Mouse (Mus musculus): Measurements from ENCODE around the gene Lima1. TPM values are rescaled to one million over a fixed set of nuclear protein-coding genes. Genes with fewer than 3 reads are reported as not detected.

The Lima1 gene
- polyA plus RNA-seq, 1 experiment: 140 TPM

DNA sequence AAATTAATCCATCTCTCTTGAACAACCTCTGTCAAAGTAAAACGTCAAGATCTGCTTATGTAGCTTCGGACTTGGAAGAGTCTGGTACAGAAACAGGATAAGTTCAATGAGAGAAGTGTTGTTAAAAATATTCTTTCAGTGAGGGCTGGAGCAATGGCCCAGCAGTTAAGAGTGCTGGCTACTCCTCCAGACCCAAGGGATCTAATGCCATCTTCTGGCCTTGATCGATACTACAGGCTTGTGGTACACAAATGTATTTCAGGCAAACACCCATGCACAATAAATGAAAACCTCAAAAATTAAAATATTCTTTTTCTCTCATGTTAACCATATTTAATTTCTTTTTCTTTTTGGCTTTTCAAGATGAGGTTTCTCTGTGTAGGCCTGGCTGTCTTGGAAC lies 79.2 kb downstream of the Lima1 start:
- TF ChIP-seq TCF3 (IDR thresholded peaks at IDR 0.05; ENCODE audit: insufficient read length, low read depth) (no peak), SRF (IDR thresholded peaks at IDR 0.05; ENCODE audit: control insufficient read depth, insufficient read length, low read depth) (no peak), POLR2A (IDR thresholded peaks at IDR 0.05; ENCODE audit: insufficient read length, low read depth) (no peak), MYOD1 (IDR thresholded peaks at IDR 0.05; ENCODE audit: control insufficient read depth in 1 of 3, insufficient read length in 2 of 3, low read depth in 2 of 3) (no peak), CEBPB (IDR thresholded peaks at IDR 0.05; ENCODE audit: insufficient read depth, poor library complexity, severe bottlenecking) (no peak), USF1 (IDR thresholded peaks at IDR 0.05; ENCODE audit: low read depth) (no peak), REST (IDR thresholded peaks at IDR 0.05; ENCODE audit: insufficient read depth, insufficient read length) (no peak), MAX (IDR thresholded peaks at IDR 0.05; ENCODE audit: low read depth) (no peak)
- Histone ChIP-seq H3ac (ENCODE audit: control insufficient read depth, insufficient read length) (no peak overlapping the region), H3K4me3 (no peak overlapping the region), H3K79me2 (ENCODE audit: control insufficient read depth, insufficient read depth) (peaks cover 10% of the 10 kb centered on the region), H3K36me3 (ENCODE audit: control insufficient read depth, insufficient read depth) (peaks cover 81% of the 10 kb centered on the region), H3K27me3 (ENCODE audit: control insufficient read depth, insufficient read depth, insufficient read length) (no peaks in the 10 kb centered on the region), H3K4me2 (ENCODE audit: low read depth) (no peak overlapping the region)

DNA sequence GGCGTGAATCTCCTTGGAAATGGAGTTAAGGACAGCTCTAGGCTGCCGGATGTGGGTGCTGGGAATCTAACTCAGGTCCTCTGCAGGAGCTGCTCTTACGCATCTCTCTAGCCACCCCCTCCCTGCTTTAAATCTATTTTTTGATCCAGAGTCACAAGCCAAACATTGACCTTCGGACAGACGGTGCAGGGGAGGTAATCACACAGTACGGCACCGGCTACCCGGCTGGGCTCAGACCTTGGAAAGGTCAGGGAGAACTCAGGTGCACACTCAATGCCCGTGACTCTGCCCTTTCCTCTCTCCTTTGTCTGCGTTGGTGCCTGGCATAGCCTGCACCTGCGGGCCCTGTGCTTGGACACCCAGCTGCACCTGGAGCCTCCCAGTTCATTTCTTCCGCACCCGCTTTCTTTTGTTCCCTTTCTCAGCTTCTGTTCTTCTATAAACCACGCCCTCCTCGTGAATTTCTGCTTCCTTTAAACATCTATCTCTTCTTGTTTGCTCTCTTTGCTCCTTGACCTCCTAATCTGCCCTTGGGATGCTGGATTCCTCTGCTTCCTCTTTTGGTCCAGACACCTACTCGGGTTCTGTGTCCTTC lies 82.9 kb downstream of the Lima1 start:
- H3K79me2 ChIP-seq (ENCODE audit: control insufficient read depth, insufficient read depth): peaks cover 7% of the 10 kb centered on the region
- no peak overlapping the region for H3K4me3 ChIP-seq
- H3ac ChIP-seq (ENCODE audit: control insufficient read depth, insufficient read length): no peak overlapping the region
- no peak overlapping the region for H3K4me2 ChIP-seq (ENCODE audit: low read depth)
- H3K36me3 ChIP-seq (ENCODE audit: control insufficient read depth, insufficient read depth): peaks cover 84% of the 10 kb centered on the region
- TF ChIP-seq POLR2AphosphoS2 (IDR thresholded peaks at IDR 0.05; ENCODE audit: insufficient read length, low read depth): peak; percentile 56
- TF ChIP-seq E2F4 (IDR thresholded peaks at IDR 0.05; ENCODE audit: insufficient read depth): no peak
- H3K27me3 ChIP-seq (ENCODE audit: control insufficient read depth, insufficient read depth, insufficient read length): no peaks in the 10 kb centered on the region

DNA sequence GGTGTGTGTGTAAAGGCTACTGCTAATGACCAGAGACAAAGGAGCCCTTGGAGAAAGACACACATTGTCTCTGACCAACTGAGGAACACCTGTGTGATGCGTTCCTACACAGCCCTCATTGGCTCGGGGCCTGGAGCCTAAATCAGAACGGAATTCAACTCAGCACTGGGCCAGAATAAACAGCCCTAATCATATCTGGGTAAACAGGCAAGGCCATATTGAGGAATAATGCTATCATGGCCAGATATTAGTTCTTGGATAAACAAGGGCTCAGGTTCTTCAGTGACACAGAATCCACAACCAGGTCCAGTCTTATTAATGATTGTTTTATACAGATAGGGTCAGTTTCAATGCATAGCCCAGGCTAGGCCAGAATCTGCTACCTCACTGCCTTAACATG lies 84.3 kb downstream of the Lima1 start:
- Histone ChIP-seq H3K27me3 (ENCODE audit: control insufficient read depth, insufficient read depth, insufficient read length) (no peaks in the 10 kb centered on the region), H3K4me3 (no peak overlapping the region), H3K36me3 (ENCODE audit: control insufficient read depth, insufficient read depth) (peaks cover 82% of the 10 kb centered on the region), H3ac (ENCODE audit: control insufficient read depth, insufficient read length) (no peak overlapping the region), H3K4me2 (ENCODE audit: low read depth) (no peak overlapping the region), H3K79me2 (ENCODE audit: control insufficient read depth, insufficient read depth) (peaks cover 7% of the 10 kb centered on the region)
- peak; percentile 24 for TF ChIP-seq POLR2AphosphoS2 (IDR thresholded peaks at IDR 0.05; ENCODE audit: insufficient read length, low read depth)
- no peak for TF ChIP-seq CEBPB (IDR thresholded peaks at IDR 0.05; ENCODE audit: insufficient read depth, poor library complexity, severe bottlenecking)
- no peak for TF ChIP-seq E2F4 (IDR thresholded peaks at IDR 0.05; ENCODE audit: insufficient read depth)
- TF ChIP-seq USF1 (IDR thresholded peaks at IDR 0.05; ENCODE audit: low read depth): no peak
- TF ChIP-seq POLR2A (IDR thresholded peaks at IDR 0.05; ENCODE audit: insufficient read length, low read depth): no peak
- no peak for TF ChIP-seq MAX (IDR thresholded peaks at IDR 0.05; ENCODE audit: low read depth)
- TF ChIP-seq SRF (IDR thresholded peaks at IDR 0.05; ENCODE audit: control insufficient read depth, insufficient read length, low read depth): no peak
- no peak for TF ChIP-seq MYOG (IDR thresholded peaks at IDR 0.05; ENCODE audit: control insufficient read depth in 1 of 3, insufficient read depth in 1 of 3, insufficient read length in 2 of 3, low read depth in 2 of 3)
- no peak for TF ChIP-seq TCF12 (IDR thresholded peaks at IDR 0.05; ENCODE audit: insufficient read depth, poor library complexity, severe bottlenecking)

DNA sequence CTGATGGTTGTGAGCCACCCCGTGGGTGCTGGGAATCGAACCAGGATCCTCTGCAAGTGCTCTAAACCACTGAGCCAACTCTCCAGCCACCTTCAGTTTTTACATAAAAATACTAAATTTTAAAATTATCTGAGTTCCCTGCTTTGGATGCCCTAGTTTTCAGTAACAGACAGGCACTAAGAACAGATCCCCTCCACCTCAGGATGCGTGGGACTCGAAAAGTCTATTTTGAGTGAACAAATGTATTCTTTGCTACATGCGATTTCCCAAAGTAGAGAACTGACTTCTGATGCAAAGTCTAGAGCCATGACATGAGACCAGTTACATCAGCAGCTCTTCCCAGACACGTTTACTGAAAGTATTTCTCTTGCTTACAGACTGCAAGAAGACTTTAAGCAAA lies 84.8 kb downstream of the Lima1 start:
- H3ac ChIP-seq (ENCODE audit: control insufficient read depth, insufficient read length): no peak overlapping the region
- H3K36me3 ChIP-seq (ENCODE audit: control insufficient read depth, insufficient read depth): peaks cover 81% of the 10 kb centered on the region
- no peaks in the 10 kb centered on the region for H3K27me3 ChIP-seq (ENCODE audit: control insufficient read depth, insufficient read depth, insufficient read length)
- TF ChIP-seq SRF (IDR thresholded peaks at IDR 0.05; ENCODE audit: control insufficient read depth, insufficient read length, low read depth): no peak
- no peak for TF ChIP-seq MYOG (IDR thresholded peaks at IDR 0.05; ENCODE audit: control insufficient read depth in 1 of 3, insufficient read depth in 1 of 3, insufficient read length in 2 of 3, low read depth in 2 of 3)
- no peak for TF ChIP-seq POLR2AphosphoS2 (IDR thresholded peaks at IDR 0.05; ENCODE audit: insufficient read length, low read depth)
- TF ChIP-seq USF1 (IDR thresholded peaks at IDR 0.05; ENCODE audit: low read depth): no peak
- no peak for TF ChIP-seq MAX (IDR thresholded peaks at IDR 0.05; ENCODE audit: low read depth)
- TF ChIP-seq POLR2A (IDR thresholded peaks at IDR 0.05; ENCODE audit: insufficient read length, low read depth): no peak
- no peak for TF ChIP-seq TCF3 (IDR thresholded peaks at IDR 0.05; ENCODE audit: insufficient read length, low read depth)
- TF ChIP-seq CEBPB (IDR thresholded peaks at IDR 0.05; ENCODE audit: insufficient read depth, poor library complexity, severe bottlenecking): no peak
- no peak for TF ChIP-seq E2F4 (IDR thresholded peaks at IDR 0.05; ENCODE audit: insufficient read depth)
- H3K4me3 ChIP-seq: no peak overlapping the region
- H3K4me2 ChIP-seq (ENCODE audit: low read depth): no peak overlapping the region
- peaks cover 7% of the 10 kb centered on the region for H3K79me2 ChIP-seq (ENCODE audit: control insufficient read depth, insufficient read depth)

DNA sequence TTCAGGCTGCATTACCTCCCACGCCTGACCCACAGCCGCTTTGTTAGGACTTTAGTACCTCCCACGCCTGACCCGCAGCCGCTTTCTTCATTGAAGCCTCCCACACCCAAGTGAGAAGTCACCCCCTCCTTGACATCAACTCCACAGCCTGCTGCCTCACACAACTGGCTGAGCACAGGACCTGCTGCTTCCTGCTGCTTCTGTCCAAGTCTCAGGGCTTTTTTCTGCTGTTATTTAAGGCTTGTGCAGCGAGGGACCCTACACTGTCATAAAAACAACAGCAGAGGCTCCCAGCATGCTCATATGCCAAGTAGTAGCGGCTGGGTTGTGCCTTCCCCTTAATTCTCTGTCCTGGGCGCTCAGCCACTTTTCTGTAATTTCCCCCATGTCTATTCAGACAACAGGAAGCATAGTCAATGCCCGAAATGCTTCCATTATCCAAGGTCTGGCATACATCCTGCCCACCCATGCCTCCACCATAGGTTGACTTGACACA lies 87.6 kb downstream of the Lima1 start:
- H3ac ChIP-seq (ENCODE audit: control insufficient read depth, insufficient read length): no peak overlapping the region
- peaks cover 7% of the 10 kb centered on the region for H3K79me2 ChIP-seq (ENCODE audit: control insufficient read depth, insufficient read depth)
- H3K27me3 ChIP-seq (ENCODE audit: control insufficient read depth, insufficient read depth, insufficient read length): no peaks in the 10 kb centered on the region
- H3K36me3 ChIP-seq (ENCODE audit: control insufficient read depth, insufficient read depth): peaks cover 81% of the 10 kb centered on the region
- H3K4me3 ChIP-seq: no peak overlapping the region
- TF ChIP-seq SRF (IDR thresholded peaks at IDR 0.05; ENCODE audit: control insufficient read depth, insufficient read length, low read depth): no peak
- TF ChIP-seq POLR2AphosphoS2 (IDR thresholded peaks at IDR 0.05; ENCODE audit: insufficient read length, low read depth): no peak
- no peak for TF ChIP-seq MAX (IDR thresholded peaks at IDR 0.05; ENCODE audit: low read depth)
- TF ChIP-seq POLR2A (IDR thresholded peaks at IDR 0.05; ENCODE audit: insufficient read length, low read depth): no peak
- TF ChIP-seq E2F4 (IDR thresholded peaks at IDR 0.05; ENCODE audit: insufficient read depth): no peak
- no peak for TF ChIP-seq USF1 (IDR thresholded peaks at IDR 0.05; ENCODE audit: low read depth)
- TF ChIP-seq MYOD1 (IDR thresholded peaks at IDR 0.05; ENCODE audit: control insufficient read depth in 1 of 3, insufficient read length in 2 of 3, low read depth in 2 of 3): no peak
- no peak for TF ChIP-seq MYOG (IDR thresholded peaks at IDR 0.05; ENCODE audit: control insufficient read depth in 1 of 3, insufficient read depth in 1 of 3, insufficient read length in 2 of 3, low read depth in 2 of 3)
- TF ChIP-seq TCF12 (IDR thresholded peaks at IDR 0.05; ENCODE audit: insufficient read depth, poor library complexity, severe bottlenecking): no peak
- TF ChIP-seq TCF3 (IDR thresholded peaks at IDR 0.05; ENCODE audit: insufficient read length, low read depth): no peak
- TF ChIP-seq REST (IDR thresholded peaks at IDR 0.05; ENCODE audit: insufficient read depth, insufficient read length): no peak
- TF ChIP-seq CEBPB (IDR thresholded peaks at IDR 0.05; ENCODE audit: insufficient read depth, poor library complexity, severe bottlenecking): no peak
- no peak overlapping the region for H3K4me2 ChIP-seq (ENCODE audit: low read depth)
